Mouse (Mus musculus): ENCODE data around the gene Hlx.

Hlx gene

GRCm38 (mm10) chr1:184733300-184734066, 1.1 kb upstream of the Hlx start:
- no peak for DNase-seq (ENCODE audit: low read depth)

- no peak for DNase-seq (ENCODE audit: low read depth)
Observed at GRCm38 (mm10) chr1:184731644-184732545, 524 bp downstream of the Hlx start.

GRCm38 (mm10) chr1:184731091-184731640, 1.3 kb downstream of the Hlx start:
- no peak for DNase-seq (ENCODE audit: low read depth)

- DNase-seq (ENCODE audit: low read depth): no peak
Observed at GRCm38 (mm10) chr1:184730453-184731013, 1.9 kb downstream of the Hlx start.

- DNase-seq (ENCODE audit: low read depth): no peak
Observed at GRCm38 (mm10) chr1:184729357-184730140, 2.9 kb downstream of the Hlx start.

GRCm38 (mm10) chr1:184728561-184729115, 3.8 kb downstream of the Hlx start:
- DNase-seq (ENCODE audit: low read depth): no peak

- DNase-seq (ENCODE audit: low read depth): no peak
Observed at GRCm38 (mm10) chr1:184727401-184728265, 4.8 kb downstream of the Hlx start.

- DNase-seq (ENCODE audit: low read depth): no peak
Observed at GRCm38 (mm10) chr1:184726576-184727300, 5.7 kb downstream of the Hlx start.

- DNase-seq (ENCODE audit: low read depth): no peak
Observed at GRCm38 (mm10) chr1:184725318-184725790, 7.1 kb downstream of the Hlx start.

GRCm38 (mm10) chr1:184724551-184725317, 7.7 kb downstream of the Hlx start:
- no peak for DNase-seq (ENCODE audit: low read depth)

GRCm38 (mm10) chr1:184723899-184724298, 8.5 kb downstream of the Hlx start:
- DNase-seq (ENCODE audit: low read depth): no peak

- no peak for DNase-seq (ENCODE audit: low read depth)
Observed at GRCm38 (mm10) chr1:184721121-184721520, 11.3 kb downstream of the Hlx start.

- DNase-seq (ENCODE audit: low read depth): no peak
Observed at GRCm38 (mm10) chr1:184720162-184721025, 12.0 kb downstream of the Hlx start.

- DNase-seq (ENCODE audit: low read depth): no peak
Observed at GRCm38 (mm10) chr1:184718261-184719120, 13.9 kb downstream of the Hlx start.

- DNase-seq (ENCODE audit: low read depth): no peak
Observed at GRCm38 (mm10) chr1:184717691-184718200, 14.7 kb downstream of the Hlx start.

GRCm38 (mm10) chr1:184717016-184717568, 15.3 kb downstream of the Hlx start:
- DNase-seq (ENCODE audit: low read depth): no peak
